Mouse (Mus musculus) cerebellum, postnatal 4 days (tissue): Measurements from ENCODE around the gene Gm8082.
"Not testable (repeated sequence)": the region's sequence is repeated elsewhere in the genome, so short reads cannot be mapped to it uniquely, and the experiment has no call there.

Experiments
- DNase-seq, 2 experiments: peaks; one replicate each; pipeline ENCODE4 v3.0.0; 2022; ENCODE audit warnings: low spot score in 2 of 2, mixed read lengths in 1 of 2

Gm8082 gene

DNA sequence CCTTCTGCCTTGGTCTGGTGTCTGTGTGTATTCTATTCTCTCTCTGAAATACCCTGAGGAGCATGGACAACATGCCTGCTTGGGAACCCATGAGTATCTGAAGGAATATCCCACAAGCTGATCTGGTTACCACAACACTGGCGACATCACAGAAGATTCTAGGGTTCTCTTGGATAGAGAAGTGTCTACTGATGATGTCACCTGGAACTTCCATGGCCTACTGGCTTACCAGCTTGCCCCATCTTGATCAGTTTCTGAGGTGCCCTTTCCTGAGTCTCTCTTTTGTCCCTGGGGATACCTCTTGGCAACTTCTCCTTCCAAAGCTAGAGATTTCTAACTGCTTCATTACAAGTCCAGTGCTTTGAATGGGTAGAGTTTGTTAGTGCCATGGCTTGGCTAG is at the start of gene Gm8082:
TSS of gene Gm8082 (minus strand) at position 101 of the 400 bp plus-strand sequence.
- DNase-seq = not testable (repeated sequence)

DNA sequence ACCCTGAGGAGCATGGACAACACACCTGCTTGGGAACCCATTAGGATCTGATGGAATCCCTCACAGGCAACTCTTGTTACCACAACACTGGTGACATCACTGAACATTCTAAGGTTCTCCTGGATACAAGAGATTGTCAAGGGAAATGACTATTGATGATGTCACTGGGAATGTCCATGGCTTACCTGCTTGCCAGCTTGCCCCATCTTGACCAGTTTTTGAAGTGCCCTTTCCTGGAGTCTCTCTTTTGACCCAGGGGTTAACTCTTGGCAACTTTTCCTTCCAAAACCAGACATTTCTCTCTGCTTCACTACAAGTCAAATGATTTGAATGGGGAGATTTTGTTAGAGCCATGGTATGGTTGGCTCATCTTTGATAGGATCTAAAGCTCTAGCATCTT is 22.1 kb upstream of the Gm8082 start, which contains the start of gene Gm10376:
TSS of gene Gm10376 (minus strand) at position 101 of the 400 bp plus-strand sequence.
- not testable (repeated sequence) for DNase-seq
